Mouse (Mus musculus) liver, embryonic 15.5 days (tissue): ENCODE results near the gene Sfrp4. TPM values are rescaled to one million over a fixed set of nuclear protein-coding genes. Genes with fewer than 3 reads are reported as not detected.

Experiments
- ATAC-seq: fragments of 200-750 bp; cut with Nextera tagmentation; 2 replicates; pipeline ENCODE4 v1.8.0; 2017; ENCODE audit warnings: moderate number of reproducible peaks, mild to moderate bottlenecking, moderate library complexity; ENCODE audit not compliant: insufficient read depth
- H3K27ac ChIP-seq: fragments of 300-500 bp; sonication (generic); replicated peaks from 2 replicates; pipeline ENCODE4 v1.5.1; 2015; ENCODE audit warnings: mild to moderate bottlenecking, inconsistent platforms
- H3K27me3 ChIP-seq: fragments of 300-500 bp; sonication (generic); 2 replicates; pipeline ENCODE4 v1.6.1; 2015; ENCODE audit warnings: mild to moderate bottlenecking, inconsistent platforms
- H3K36me3 ChIP-seq: fragments of 300-500 bp; sonication (generic); replicated peaks from 2 replicates; pipeline ENCODE4 v1.6.1; 2015; ENCODE audit warnings: moderate library complexity, mild to moderate bottlenecking, inconsistent platforms
- H3K4me1 ChIP-seq: fragments of 300-500 bp; sonication (generic); replicated peaks from 2 replicates; pipeline ENCODE4 v1.6.1; 2015; ENCODE audit warnings: inconsistent platforms
- H3K4me2 ChIP-seq: fragments of 300-500 bp; sonication (generic); 2 replicates; pipeline ENCODE4 v1.6.1; 2015; ENCODE audit warnings: moderate library complexity, mild to moderate bottlenecking, inconsistent platforms
- H3K4me3 ChIP-seq: fragments of 300-500 bp; sonication (generic); replicated peaks from 2 replicates; pipeline ENCODE4 v1.5.1; 2015; ENCODE audit warnings: mild to moderate bottlenecking, inconsistent platforms
- H3K9ac ChIP-seq: fragments of 300-500 bp; sonication (generic); 2 replicates; pipeline ENCODE4 v1.6.1; 2015; ENCODE audit warnings: moderate library complexity, mild to moderate bottlenecking, inconsistent platforms
- H3K9me3 ChIP-seq: fragments of 300-500 bp; sonication (generic); replicated peaks from 2 replicates; pipeline ENCODE4 v1.6.1; 2016; ENCODE audit warnings: inconsistent platforms
- WGBS: fragments of 180-500 bp; shearing (Covaris S2); methylation state at CpG from one replicate; pipeline ENCODE4 v1.1.7; 2015; ENCODE audit warnings: mixed read lengths; ENCODE audit not compliant: insufficient replicate concordance; 5-methylcytosine and 5-hydroxymethylcytosine counted together
- polyA plus RNA-seq: library from polyadenylated mRNA; unstranded; fragments of >200 nt; fragmentation: Nextera tagmentation; extraction: Ambion mirVana; gene quantifications from 2 replicates; pipeline ENCODE4 v1.2.1, GENCODE M21; 2015

The Sfrp4 gene
- polyA plus RNA-seq, 1 experiment from 2014 or later, result 0.51 TPM

DNA sequence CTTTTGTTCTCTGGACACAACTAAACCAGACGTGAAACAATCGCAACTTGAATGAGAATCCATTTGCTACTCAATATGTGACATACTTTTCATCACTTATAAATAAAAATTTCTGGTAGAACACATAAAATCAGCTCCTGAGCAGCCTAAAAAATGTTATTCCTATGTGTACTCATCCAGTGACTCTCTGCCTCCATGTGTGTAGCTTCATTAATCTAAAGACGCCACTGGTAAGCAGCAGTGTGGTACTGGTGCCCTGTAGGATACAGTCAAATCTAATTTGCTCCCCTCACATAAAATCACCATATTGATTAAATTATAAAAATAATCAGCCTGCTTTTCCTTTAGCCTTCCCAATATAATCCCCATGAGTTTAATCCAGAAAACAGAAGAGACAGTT lies 9.9 kb upstream of the Sfrp4 start:
- Histone ChIP-seq H3K27ac (no peak overlapping the region), H3K36me3 (no peaks in the 10 kb centered on the region), H3K4me3 (no peak overlapping the region), H3K9me3 (no peaks in the 10 kb centered on the region), H3K9ac (no peak overlapping the region), H3K4me2 (no peak overlapping the region), H3K4me1 (0 out of 2 replicates have a peak, but pooled peaks cover 3% of the 10 kb centered on the region), H3K27me3 (no peaks in the 10 kb centered on the region)
- WGBS, result 79% methylated on average over 3 of the region's 3 CpGs
- no peak for ATAC-seq

DNA sequence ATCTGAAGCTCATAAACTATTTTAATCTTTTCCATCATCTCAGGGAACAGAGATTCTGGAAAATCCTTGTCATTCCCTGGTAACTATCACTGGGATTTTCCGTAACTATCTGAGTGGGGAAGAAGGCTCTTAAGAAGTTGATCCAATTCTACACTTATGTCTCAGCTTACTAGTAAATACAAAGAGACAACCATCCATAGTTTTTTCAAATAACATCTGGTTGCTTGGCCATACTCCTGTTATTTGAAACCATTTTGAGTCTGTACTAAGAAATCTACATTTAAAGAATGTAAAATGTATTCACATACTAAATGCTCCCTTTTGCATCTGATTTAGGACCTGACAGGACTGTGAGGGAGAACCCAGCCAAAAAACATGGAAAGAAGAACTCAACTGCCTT lies 9.5 kb upstream of the Sfrp4 start:
- WGBS, result 77% methylated on average over 1 of the region's 1 CpGs
- no peaks in the 10 kb centered on the region for H3K36me3 ChIP-seq
- H3K27ac ChIP-seq, result no peak overlapping the region
- no peaks in the 10 kb centered on the region for H3K27me3 ChIP-seq
- no peak overlapping the region for H3K4me3 ChIP-seq
- no peak overlapping the region for H3K9ac ChIP-seq
- no peaks in the 10 kb centered on the region for H3K9me3 ChIP-seq
- no peak for ATAC-seq
- no peak overlapping the region for H3K4me2 ChIP-seq
- 0 out of 2 replicates have a peak, but pooled peaks cover 3% of the 10 kb centered on the region for H3K4me1 ChIP-seq

DNA sequence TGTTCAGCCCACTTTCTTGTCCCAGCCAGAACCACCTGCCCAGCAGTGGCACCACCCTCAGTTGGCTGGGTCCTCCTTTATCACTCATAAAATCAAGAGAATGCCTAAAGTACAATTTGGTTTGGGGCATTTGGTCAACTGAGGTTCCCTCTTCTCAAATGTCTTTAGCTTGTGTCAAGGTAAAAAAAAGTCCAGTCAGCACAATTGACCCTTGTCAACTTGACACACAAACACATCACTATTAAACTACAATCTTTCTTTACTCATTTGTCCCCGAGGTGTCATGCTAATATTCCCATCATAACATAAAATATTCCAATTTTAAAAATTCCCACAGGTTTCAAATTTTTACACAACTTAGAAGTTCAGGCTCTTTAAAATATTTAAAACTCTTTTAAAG lies 8.6 kb upstream of the Sfrp4 start:
- Histone ChIP-seq H3K36me3 (no peaks in the 10 kb centered on the region), H3K9ac (no peak overlapping the region), H3K27me3 (no peaks in the 10 kb centered on the region), H3K4me2 (no peak overlapping the region), H3K4me1 (peaks cover 8% of the 10 kb centered on the region), H3K4me3 (no peak overlapping the region), H3K27ac (no peak overlapping the region), H3K9me3 (no peaks in the 10 kb centered on the region)
- no peak for ATAC-seq
- WGBS, result 64% methylated on average over 1 of the region's 1 CpGs

DNA sequence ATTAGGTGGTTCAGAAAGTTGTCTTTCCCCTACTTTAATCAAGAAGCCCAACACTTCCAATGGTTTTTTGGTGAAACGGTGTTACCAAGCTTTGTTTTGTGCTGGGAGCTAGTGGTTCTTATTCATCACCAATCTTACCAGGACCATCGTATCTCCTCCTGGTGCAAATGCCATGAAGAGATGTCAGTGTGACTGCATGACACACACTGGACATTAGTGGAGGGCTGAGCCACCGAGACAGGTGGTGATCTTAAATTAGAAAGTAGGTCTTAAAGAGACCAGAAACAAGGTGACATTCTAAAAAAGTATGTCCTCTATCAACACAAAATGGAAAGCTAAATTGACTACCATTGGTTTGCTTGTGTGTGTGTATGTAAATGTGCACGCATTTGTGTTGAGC lies 4.8 kb upstream of the Sfrp4 start:
- no peak overlapping the region for H3K9ac ChIP-seq
- 57% methylated on average over 4 of the region's 4 CpGs for WGBS
- no peak for ATAC-seq

DNA sequence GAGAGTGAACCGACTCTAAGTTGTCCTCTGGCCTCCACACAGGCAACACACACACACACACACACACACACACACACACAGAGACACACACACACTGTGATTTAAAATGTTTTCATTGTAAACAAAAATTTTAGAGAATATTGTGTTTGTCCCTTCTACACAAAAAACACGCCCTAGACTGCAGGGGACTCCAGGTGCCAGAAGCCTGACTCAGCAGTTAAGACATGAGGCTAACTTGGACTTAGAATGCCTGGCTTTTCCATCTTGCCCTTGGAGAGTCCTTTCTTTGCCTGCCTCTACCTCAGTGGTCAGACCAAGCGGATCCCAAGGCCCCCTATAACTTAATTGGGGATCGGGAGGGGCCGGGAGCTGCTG lies 4.1 kb upstream of the Sfrp4 start:
- H3K4me3 ChIP-seq, result peak overlapping the region; percentile 75
- H3K36me3 ChIP-seq, result no peaks in the 10 kb centered on the region
- peak; percentile 72 for ATAC-seq
- no peaks in the 10 kb centered on the region for H3K9me3 ChIP-seq
- H3K27ac ChIP-seq, result peak overlapping the region; percentile 73
- H3K27me3 ChIP-seq, result peaks cover 11% of the 10 kb centered on the region
- H3K4me1 ChIP-seq, result peaks cover 33% of the 10 kb centered on the region
- H3K4me2 ChIP-seq, result peak overlapping the region; percentile 95
- 8% methylated on average over 5 of the region's 5 CpGs for WGBS
- peak overlapping the region; percentile 74 for H3K9ac ChIP-seq

More for the DNA sequence above, 4.8 kb upstream of the Sfrp4 start:
- H3K27me3 ChIP-seq, result peaks cover 4% of the 10 kb centered on the region; the same call in 1 of the 2 replicates
- H3K4me3 ChIP-seq, result peak overlapping the region; percentile 75
- H3K27ac ChIP-seq, result no peak overlapping the region
- no peaks in the 10 kb centered on the region for H3K9me3 ChIP-seq
- H3K36me3 ChIP-seq, result no peaks in the 10 kb centered on the region
- peak overlapping the region; percentile 95 for H3K4me2 ChIP-seq
- H3K4me1 ChIP-seq, result peaks cover 25% of the 10 kb centered on the region

DNA sequence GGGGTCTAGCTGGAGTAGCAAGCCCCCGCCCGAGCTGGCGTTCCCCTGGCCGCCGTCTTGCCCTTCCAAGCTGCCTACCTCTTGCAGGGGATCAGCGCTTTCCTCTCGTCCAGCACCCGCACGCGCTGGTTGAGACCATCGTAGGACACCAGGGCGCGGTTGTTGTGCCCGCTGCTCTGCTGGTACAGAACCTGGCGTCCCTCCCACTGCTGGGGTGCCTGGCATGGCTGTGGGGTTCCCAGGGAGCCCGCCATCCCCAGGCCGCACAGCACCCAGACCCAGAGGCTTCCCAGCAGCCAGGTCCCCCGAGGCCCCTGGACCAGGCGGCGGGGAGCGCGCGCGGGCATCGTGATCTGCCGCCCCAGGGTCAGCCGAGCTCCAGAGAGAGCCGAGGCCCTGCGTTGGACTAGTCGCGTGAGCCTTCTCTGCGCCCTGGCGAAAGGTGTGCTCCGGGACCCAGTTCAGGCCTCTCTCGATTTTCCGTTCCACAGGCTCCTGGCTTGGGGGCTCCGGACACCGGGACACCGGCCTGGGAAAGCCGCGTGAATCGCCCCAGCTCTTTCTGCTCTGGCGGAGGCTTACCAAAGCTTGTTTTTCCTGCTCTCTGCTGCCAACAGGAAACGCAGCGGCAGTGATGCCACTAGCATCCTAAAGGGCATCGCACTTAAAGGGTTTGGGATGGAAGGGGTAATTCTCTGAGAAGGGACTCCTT lies 3.5 kb upstream of the Sfrp4 start, which contains the start of gene Epdr1:
Epdr1 (minus strand) TSS at position 712 of the 712 bp plus-strand sequence.
- under 1% methylated on average over 46 of the region's 46 CpGs for WGBS
- peak within 1 kb of the TSS; percentile 74 for H3K9ac ChIP-seq
- ATAC-seq, result peak; percentile 66
- no peaks in the 10 kb centered on the region for H3K9me3 ChIP-seq
- H3K4me1 ChIP-seq, result peaks cover 33% of the 10 kb centered on the region
- H3K36me3 ChIP-seq, result no peaks in the 10 kb centered on the region
- H3K4me2 ChIP-seq, result peak within 1 kb of the TSS; percentile 95
- H3K4me3 ChIP-seq, result peak within 1 kb of the TSS; percentile 75
- H3K27ac ChIP-seq, result peak within 1 kb of the TSS; percentile 73
- peaks cover 16% of the 10 kb centered on the region for H3K27me3 ChIP-seq

DNA sequence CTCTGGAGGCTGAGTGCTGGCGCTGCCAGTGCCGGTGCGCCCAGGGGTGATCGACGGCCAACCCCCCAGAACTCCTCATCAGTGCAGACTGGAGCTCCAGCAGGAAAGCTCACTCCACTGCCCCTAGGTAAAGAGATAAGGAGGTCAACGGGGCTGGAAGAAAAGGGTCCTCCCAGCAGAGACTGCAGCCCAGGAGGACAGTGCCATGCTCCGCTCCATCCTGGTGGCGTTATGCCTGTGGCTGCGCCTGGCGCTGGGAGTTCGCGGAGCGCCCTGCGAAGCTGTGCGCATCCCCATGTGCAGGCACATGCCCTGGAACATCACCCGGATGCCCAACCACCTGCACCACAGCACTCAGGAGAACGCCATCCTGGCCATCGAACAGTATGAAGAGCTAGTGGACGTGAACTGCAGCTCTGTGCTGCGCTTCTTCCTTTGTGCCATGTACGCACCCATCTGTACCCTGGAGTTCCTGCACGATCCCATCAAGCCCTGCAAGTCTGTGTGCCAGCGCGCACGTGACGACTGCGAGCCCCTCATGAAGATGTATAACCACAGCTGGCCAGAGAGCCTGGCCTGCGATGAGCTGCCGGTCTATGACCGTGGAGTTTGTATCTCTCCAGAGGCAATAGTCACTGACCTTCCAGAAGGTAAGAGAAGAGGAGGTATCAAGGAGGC lies 463 bp downstream of the Sfrp4 start:
- Histone ChIP-seq H3K4me2 (peak overlapping the region; percentile 87), H3K27ac (no peak overlapping the region), H3K9me3 (no peaks in the 10 kb centered on the region), H3K36me3 (no peaks in the 10 kb centered on the region), H3K27me3 (peaks cover 25% of the 10 kb centered on the region), H3K9ac (peak overlapping the region; percentile 27; the same call in 1 of the 2 replicates), H3K4me1 (peaks cover 36% of the 10 kb centered on the region), H3K4me3 (peak overlapping the region; percentile 55)
- ATAC-seq, result no peak
- WGBS, result 25% methylated on average over 30 of the region's 30 CpGs

DNA sequence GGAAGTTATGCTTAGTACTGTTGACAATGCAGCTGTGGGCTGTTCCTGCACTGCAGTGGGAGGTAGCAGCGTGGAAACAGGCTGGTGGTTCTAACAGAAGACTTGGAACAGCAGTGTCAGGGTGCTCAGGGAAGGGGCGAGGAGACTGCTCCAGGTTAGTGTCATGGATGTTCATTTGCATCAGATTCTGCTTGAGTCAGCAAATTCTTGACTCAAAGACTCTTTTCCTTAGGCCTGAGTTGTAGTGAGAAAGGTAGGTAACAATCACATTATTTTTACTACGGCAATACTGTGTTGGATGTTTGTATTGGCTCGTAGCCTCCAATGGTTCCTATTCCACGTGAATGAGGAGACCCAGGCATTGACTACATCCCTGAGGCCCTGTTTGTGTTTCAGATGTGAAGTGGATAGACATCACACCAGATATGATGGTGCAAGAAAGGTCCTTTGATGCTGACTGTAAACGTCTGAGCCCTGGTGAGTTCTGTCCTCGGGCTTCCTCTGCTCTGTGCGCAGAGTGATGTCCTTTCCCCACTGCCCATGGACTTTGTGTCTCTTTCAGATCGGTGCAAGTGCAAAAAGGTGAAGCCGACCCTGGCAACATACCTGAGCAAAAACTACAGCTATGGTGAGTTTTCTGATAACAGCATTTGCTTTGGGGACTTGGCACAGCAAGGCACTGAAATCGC lies 1.9 kb downstream of the Sfrp4 start:
- no peak overlapping the region for H3K9ac ChIP-seq
- peaks cover 31% of the 10 kb centered on the region for H3K4me1 ChIP-seq
- H3K4me2 ChIP-seq, result no peak overlapping the region
- no peak for ATAC-seq
- H3K36me3 ChIP-seq, result no peaks in the 10 kb centered on the region
- WGBS, result 68% methylated on average over 11 of the region's 11 CpGs
- no peaks in the 10 kb centered on the region for H3K9me3 ChIP-seq
- no peak overlapping the region for H3K27ac ChIP-seq
- H3K27me3 ChIP-seq, result peaks cover 25% of the 10 kb centered on the region
- no peak overlapping the region for H3K4me3 ChIP-seq

DNA sequence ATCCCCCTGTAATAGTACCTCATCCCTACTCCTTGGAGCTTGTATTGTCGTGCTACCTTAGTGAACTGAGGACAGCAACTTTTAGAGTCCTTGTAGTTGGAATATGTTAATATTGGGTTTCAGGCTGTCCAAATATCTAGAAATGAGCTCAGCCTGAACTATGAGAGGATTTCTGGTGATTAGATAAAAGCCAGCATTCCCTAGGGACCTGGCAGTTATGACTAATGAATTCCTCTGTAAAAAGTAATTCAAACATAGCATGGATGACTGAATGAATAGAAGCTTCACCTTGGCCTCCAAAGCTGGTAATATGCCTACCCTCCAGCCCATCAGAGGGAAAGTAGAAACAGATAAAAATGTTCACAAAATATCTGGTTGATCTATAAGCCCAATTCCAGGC lies 3.6 kb downstream of the Sfrp4 start:
- H3K4me3 ChIP-seq, result no peak overlapping the region
- 66% methylated on average over 1 of the region's 1 CpGs for WGBS

DNA sequence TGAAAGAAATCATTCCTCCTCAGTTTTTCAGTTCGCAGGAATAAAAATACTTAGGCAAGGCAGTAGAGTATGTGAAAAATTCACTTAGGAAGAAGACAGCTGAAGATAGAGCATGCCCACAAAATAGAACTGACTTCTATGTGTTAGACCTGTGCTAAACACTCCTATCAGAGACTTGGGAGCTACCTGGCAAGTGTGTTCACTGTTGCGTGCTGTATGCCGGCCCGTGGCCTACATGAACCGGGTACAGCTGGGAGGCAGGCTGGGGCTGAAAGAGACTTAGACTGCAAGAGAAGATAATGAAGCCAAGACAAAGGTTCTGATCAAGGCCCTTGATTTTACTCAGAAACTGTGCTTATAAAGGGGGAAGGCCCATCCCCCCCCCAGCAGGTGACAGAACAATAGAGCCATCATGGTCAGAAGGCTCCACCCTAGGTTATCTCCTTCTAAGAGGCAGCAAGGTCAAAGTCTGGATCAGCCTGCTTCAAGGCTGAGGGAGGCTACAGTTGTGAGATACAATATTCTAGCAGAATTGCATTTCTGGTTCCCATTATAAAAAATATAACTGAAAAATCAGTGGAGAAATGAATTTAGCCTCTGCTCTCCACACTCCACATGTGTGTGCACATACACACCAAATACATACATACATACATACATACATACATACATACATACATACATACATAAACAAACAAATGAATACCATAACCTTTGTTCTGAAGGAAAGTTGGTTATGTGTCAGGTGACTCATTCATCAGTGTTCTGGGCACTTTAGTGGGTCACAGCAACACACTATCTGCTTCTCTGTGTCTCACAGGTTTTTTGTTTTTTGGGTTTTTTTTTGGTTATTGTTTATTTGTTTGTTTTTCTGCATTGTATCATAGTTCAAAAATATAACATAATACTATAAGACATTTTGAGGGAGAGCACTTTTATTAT lies 8.1 kb downstream of the Sfrp4 start:
- H3K9ac ChIP-seq, result no peak overlapping the region

More for the DNA sequence above, 3.6 kb downstream of the Sfrp4 start:
- no peak for ATAC-seq
- H3K27me3 ChIP-seq, result peaks cover 25% of the 10 kb centered on the region
- H3K9me3 ChIP-seq, result no peaks in the 10 kb centered on the region
- H3K4me2 ChIP-seq, result no peak overlapping the region
- H3K27ac ChIP-seq, result no peak overlapping the region
- H3K36me3 ChIP-seq, result no peaks in the 10 kb centered on the region
- H3K9ac ChIP-seq, result no peak overlapping the region
- H3K4me1 ChIP-seq, result peaks cover 33% of the 10 kb centered on the region

More for the DNA sequence above, 8.1 kb downstream of the Sfrp4 start:
- Histone ChIP-seq H3K27ac (no peak overlapping the region), H3K4me1 (peaks cover 19% of the 10 kb centered on the region), H3K27me3 (no peaks in the 10 kb centered on the region), H3K4me2 (no peak overlapping the region), H3K36me3 (no peaks in the 10 kb centered on the region), H3K9me3 (no peaks in the 10 kb centered on the region), H3K4me3 (no peak overlapping the region)
- 69% methylated on average over 5 of the region's 5 CpGs for WGBS
- ATAC-seq, result no peak
